Mouse (Mus musculus): ENCODE measurements around the gene Crebbp. TPM values are rescaled to one million over a fixed set of nuclear protein-coding genes. Genes with fewer than 3 reads are reported as not detected.
"Not testable (repeated sequence)": the region's sequence is repeated elsewhere in the genome, so short reads cannot be mapped to it uniquely, and the experiment has no call there.

Crebbp gene
- polyA plus RNA-seq, 1 experiment from 2014 or later: 43.4 TPM

GRCm38 (mm10) chr16:4117072-4117471 is 96.7 kb downstream of the Crebbp start:
- no peak overlapping the region for H3K4me2 ChIP-seq (ENCODE audit: low read length)
- H3K27me3 ChIP-seq (replicated peaks; ENCODE audit: control insufficient read depth, insufficient read depth, low read length): no peaks in the 10 kb centered on the region
- H3K9me3 ChIP-seq (ENCODE audit: control insufficient read depth, low read length): no peaks in the 10 kb centered on the region
- DNase-seq (ENCODE audit: low spot score) (no peak), ATAC-seq (replicated peaks; ENCODE audit: low FRiP score, low TSS enrichment, low read depth) (no peak)
- H3K4me1 ChIP-seq (replicated peaks; ENCODE audit: control insufficient read depth, insufficient read depth, low read length): no peaks in the 10 kb centered on the region
- no peak overlapping the region for H3K4me3 ChIP-seq (ENCODE audit: low read depth, low read length)
- no peak overlapping the region for H3K27ac ChIP-seq (ENCODE audit: low read depth)
- WGBS: 95% methylated on average over 4 of the region's 4 CpGs
- no peak overlapping the region for H3K9ac ChIP-seq (ENCODE audit: low read length)
- H3K36me3 ChIP-seq (ENCODE audit: control insufficient read depth, insufficient read depth, low read length): peaks cover 96% of the 10 kb centered on the region

GRCm38 (mm10) chr16:4100374-4100773 is 113.4 kb downstream of the Crebbp start:
- no peaks in the 10 kb centered on the region for H3K27me3 ChIP-seq (replicated peaks; ENCODE audit: control insufficient read depth, insufficient read depth, low read length)
- H3K4me2 ChIP-seq (ENCODE audit: low read length): no peak overlapping the region
- no peak overlapping the region for H3K9ac ChIP-seq (ENCODE audit: low read length)
- H3K36me3 ChIP-seq (ENCODE audit: control insufficient read depth, insufficient read depth, low read length): peaks cover 72% of the 10 kb centered on the region
- no peaks in the 10 kb centered on the region for H3K9me3 ChIP-seq (ENCODE audit: control insufficient read depth, low read length)
- H3K4me3 ChIP-seq (ENCODE audit: low read depth, low read length): no peak overlapping the region
- WGBS: 76% methylated on average over 2 of the region's 2 CpGs
- H3K4me1 ChIP-seq (replicated peaks; ENCODE audit: control insufficient read depth, insufficient read depth, low read length): no peaks in the 10 kb centered on the region
- DNase-seq (ENCODE audit: low spot score) (no peak), ATAC-seq (replicated peaks; ENCODE audit: low FRiP score, low TSS enrichment, low read depth) (no peak)
- H3K27ac ChIP-seq (ENCODE audit: low read depth): no peak overlapping the region

GRCm38 (mm10) chr16:4097521-4097920 is 116.3 kb downstream of the Crebbp start:
- no peak overlapping the region for H3K4me3 ChIP-seq (ENCODE audit: low read depth, low read length)
- 100% methylated on average over 1 of the region's 1 CpGs for WGBS
- H3K9me3 ChIP-seq (ENCODE audit: control insufficient read depth, low read length): no peaks in the 10 kb centered on the region
- no peak overlapping the region for H3K9ac ChIP-seq (ENCODE audit: low read length)
- no peak for DNase-seq (ENCODE audit: low spot score)
- no peak overlapping the region for H3K4me2 ChIP-seq (ENCODE audit: low read length)
- no peaks in the 10 kb centered on the region for H3K27me3 ChIP-seq (replicated peaks; ENCODE audit: control insufficient read depth, insufficient read depth, low read length)
- no peak for ATAC-seq (replicated peaks; ENCODE audit: low FRiP score, low TSS enrichment, low read depth)
- H3K4me1 ChIP-seq (replicated peaks; ENCODE audit: control insufficient read depth, insufficient read depth, low read length): no peaks in the 10 kb centered on the region
- H3K36me3 ChIP-seq (ENCODE audit: control insufficient read depth, insufficient read depth, low read length): peaks cover 87% of the 10 kb centered on the region
- no peak overlapping the region for H3K27ac ChIP-seq (ENCODE audit: low read depth)

GRCm38 (mm10) chr16:4096898-4097297 is 116.9 kb downstream of the Crebbp start:
- Histone ChIP-seq H3K4me3 (ENCODE audit: low read depth, low read length) (no peak overlapping the region), H3K4me2 (ENCODE audit: low read length) (no peak overlapping the region), H3K27ac (ENCODE audit: low read depth) (no peak overlapping the region), H3K36me3 (ENCODE audit: control insufficient read depth, insufficient read depth, low read length) (peaks cover 94% of the 10 kb centered on the region), H3K27me3 (replicated peaks; ENCODE audit: control insufficient read depth, insufficient read depth, low read length) (no peaks in the 10 kb centered on the region), H3K9ac (ENCODE audit: low read length) (no peak overlapping the region), H3K4me1 (replicated peaks; ENCODE audit: control insufficient read depth, insufficient read depth, low read length) (no peaks in the 10 kb centered on the region), H3K9me3 (ENCODE audit: control insufficient read depth, low read length) (no peaks in the 10 kb centered on the region)
- DNase-seq (ENCODE audit: low spot score) (no peak), ATAC-seq (replicated peaks; ENCODE audit: low FRiP score, low TSS enrichment, low read depth) (no peak)

GRCm38 (mm10) chr16:4096141-4096540 is 117.7 kb downstream of the Crebbp start:
- H3K4me2 ChIP-seq (ENCODE audit: low read length): no peak overlapping the region
- peaks cover 94% of the 10 kb centered on the region for H3K36me3 ChIP-seq (ENCODE audit: control insufficient read depth, insufficient read depth, low read length)
- no peaks in the 10 kb centered on the region for H3K27me3 ChIP-seq (replicated peaks; ENCODE audit: control insufficient read depth, insufficient read depth, low read length)
- WGBS: 92% methylated on average over 3 of the region's 3 CpGs
- no peak overlapping the region for H3K9ac ChIP-seq (ENCODE audit: low read length)
- H3K27ac ChIP-seq (ENCODE audit: low read depth): no peak overlapping the region
- H3K4me1 ChIP-seq (replicated peaks; ENCODE audit: control insufficient read depth, insufficient read depth, low read length): no peaks in the 10 kb centered on the region
- H3K4me3 ChIP-seq (ENCODE audit: low read depth, low read length): no peak overlapping the region
- DNase-seq (ENCODE audit: low spot score) (no peak), ATAC-seq (replicated peaks; ENCODE audit: low FRiP score, low TSS enrichment, low read depth) (no peak)
- no peaks in the 10 kb centered on the region for H3K9me3 ChIP-seq (ENCODE audit: control insufficient read depth, low read length)

- Histone ChIP-seq H3K9ac (ENCODE audit: low read length) (no peak overlapping the region), H3K9me3 (ENCODE audit: control insufficient read depth, low read length) (no peaks in the 10 kb centered on the region), H3K4me2 (ENCODE audit: low read length) (no peak overlapping the region), H3K4me1 (replicated peaks; ENCODE audit: control insufficient read depth, insufficient read depth, low read length) (no peaks in the 10 kb centered on the region), H3K4me3 (ENCODE audit: low read depth, low read length) (no peak overlapping the region), H3K36me3 (ENCODE audit: control insufficient read depth, insufficient read depth, low read length) (peaks cover 96% of the 10 kb centered on the region), H3K27me3 (replicated peaks; ENCODE audit: control insufficient read depth, insufficient read depth, low read length) (no peaks in the 10 kb centered on the region), H3K27ac (ENCODE audit: low read depth) (no peak overlapping the region)
- DNase-seq (ENCODE audit: low spot score): no peak
- 92% methylated on average over 8 of the region's 8 CpGs for WGBS
- no peak for ATAC-seq (replicated peaks; ENCODE audit: low FRiP score, low TSS enrichment, low read depth)
These were observed 126.4 kb downstream of the Crebbp start for GRCm38 (mm10) chr16:4087214-4087913.

- ATAC-seq (replicated peaks; ENCODE audit: low FRiP score, low TSS enrichment, low read depth) (no peak), DNase-seq (ENCODE audit: low spot score) (no peak)
- 95% methylated on average over 9 of the region's 9 CpGs for WGBS
- Histone ChIP-seq H3K9me3 (ENCODE audit: control insufficient read depth, low read length) (no peaks in the 10 kb centered on the region), H3K4me2 (ENCODE audit: low read length) (no peak overlapping the region), H3K36me3 (ENCODE audit: control insufficient read depth, insufficient read depth, low read length) (peaks cover 93% of the 10 kb centered on the region), H3K9ac (ENCODE audit: low read length) (no peak overlapping the region), H3K4me1 (replicated peaks; ENCODE audit: control insufficient read depth, insufficient read depth, low read length) (no peaks in the 10 kb centered on the region), H3K4me3 (ENCODE audit: low read depth, low read length) (no peak overlapping the region), H3K27me3 (replicated peaks; ENCODE audit: control insufficient read depth, insufficient read depth, low read length) (no peaks in the 10 kb centered on the region), H3K27ac (ENCODE audit: low read depth) (no peak overlapping the region)
These were observed 127.9 kb downstream of the Crebbp start for GRCm38 (mm10) chr16:4085851-4086387.

- Histone ChIP-seq H3K27me3 (replicated peaks; ENCODE audit: control insufficient read depth, insufficient read depth, low read length) (no peaks in the 10 kb centered on the region), H3K9me3 (ENCODE audit: control insufficient read depth, low read length) (no peaks in the 10 kb centered on the region), H3K9ac (ENCODE audit: low read length) (no peak overlapping the region), H3K4me1 (replicated peaks; ENCODE audit: control insufficient read depth, insufficient read depth, low read length) (no peaks in the 10 kb centered on the region), H3K27ac (ENCODE audit: low read depth) (no peak overlapping the region), H3K36me3 (ENCODE audit: control insufficient read depth, insufficient read depth, low read length) (peaks cover 84% of the 10 kb centered on the region), H3K4me3 (ENCODE audit: low read depth, low read length) (no peak overlapping the region), H3K4me2 (ENCODE audit: low read length) (no peak overlapping the region)
- 94% methylated on average over 7 of the region's 7 CpGs for WGBS
- ATAC-seq (replicated peaks; ENCODE audit: low FRiP score, low TSS enrichment, low read depth) (no peak), DNase-seq (ENCODE audit: low spot score) (no peak)
These were observed 128.7 kb downstream of the Crebbp start for GRCm38 (mm10) chr16:4085051-4085450.

GRCm38 (mm10) chr16:4080419-4080818 is 133.4 kb downstream of the Crebbp start:
- peaks cover 38% of the 10 kb centered on the region for H3K36me3 ChIP-seq (ENCODE audit: control insufficient read depth, insufficient read depth, low read length)
- not testable (repeated sequence) for H3K27ac ChIP-seq (ENCODE audit: low read depth); DNase-seq (ENCODE audit: low spot score); H3K4me3 ChIP-seq (ENCODE audit: low read depth, low read length); H3K9ac ChIP-seq (ENCODE audit: low read length); H3K4me1 ChIP-seq (replicated peaks; ENCODE audit: control insufficient read depth, insufficient read depth, low read length); H3K4me2 ChIP-seq (ENCODE audit: low read length); ATAC-seq (replicated peaks; ENCODE audit: low FRiP score, low TSS enrichment, low read depth); H3K9me3 ChIP-seq (ENCODE audit: control insufficient read depth, low read length); H3K27me3 ChIP-seq (replicated peaks; ENCODE audit: control insufficient read depth, insufficient read depth, low read length)
- 56% methylated on average over 3 of the region's 3 CpGs for WGBS

Measured in intestine, embryonic 14.5 days (tissue).